Mouse (Mus musculus) C2C12 (cell line): ENCODE measurements around the gene Exosc5. TPM values are rescaled to one million over a fixed set of nuclear protein-coding genes. Genes with fewer than 3 reads are reported as not detected.
A peak's percentile ranks its signal among the peaks of the same experiment; 100 is the strongest.

Experiments used
- H3K27me3 ChIP-seq: one replicate; pipeline ENCODE4 v1.6.1; 2011; ENCODE audit not compliant: control insufficient read depth, insufficient read depth, insufficient read length
- H3K36me3 ChIP-seq: one replicate; pipeline ENCODE4 v1.6.1; 2011; ENCODE audit not compliant: control insufficient read depth, insufficient read depth
- H3K4me3 ChIP-seq: one replicate; pipeline ENCODE4 v1.5.1; 2011; ENCODE audit warnings: mild to moderate bottlenecking, control low read depth; ENCODE audit not compliant: poor library complexity, insufficient read depth, severe bottlenecking
- H3K79me2 ChIP-seq: one replicate; pipeline ENCODE4 v1.6.1; 2011; ENCODE audit not compliant: control insufficient read depth, insufficient read depth
- H3K79me3 ChIP-seq: one replicate; pipeline ENCODE4 v1.6.1; 2011; ENCODE audit warnings: low read depth, control low read depth
- H3ac ChIP-seq: one replicate; pipeline ENCODE3; 2011; ENCODE audit warnings: low read depth; ENCODE audit not compliant: control insufficient read depth, insufficient read length
- CEBPB ChIP-seq: IDR thresholded peaks from one replicate; pipeline ENCODE4 v1.6.1; 2011; ENCODE audit warnings: low read depth, mild to moderate bottlenecking, control low read depth, moderate library complexity
- CTCF ChIP-seq: IDR thresholded peaks from one replicate; pipeline ENCODE4 v1.5.1; 2011; ENCODE audit not compliant: control insufficient read depth, insufficient read depth, insufficient read length
- FOSL1 ChIP-seq: IDR thresholded peaks from one replicate; pipeline ENCODE4 v1.8.0; 2011; ENCODE audit warnings: mild to moderate bottlenecking, low read length; ENCODE audit not compliant: poor library complexity, insufficient read depth, severe bottlenecking
- MAX ChIP-seq: IDR thresholded peaks from one replicate; pipeline ENCODE4 v1.6.1; 2011; ENCODE audit warnings: mild to moderate bottlenecking, control low read depth
- MYOD1 ChIP-seq: IDR thresholded peaks from one replicate; pipeline ENCODE4 v1.6.1; 2011; ENCODE audit warnings: low read depth; ENCODE audit not compliant: control insufficient read depth, insufficient read length
- MYOG ChIP-seq: IDR thresholded peaks from one replicate; pipeline ENCODE4 v1.6.1; 2011; ENCODE audit not compliant: control insufficient read depth, insufficient read length; ENCODE audit errors: extremely low read depth
- USF1 ChIP-seq: IDR thresholded peaks from one replicate; pipeline ENCODE4 v1.6.1; 2011; ENCODE audit warnings: low read depth, mild to moderate bottlenecking, control low read depth, moderate library complexity
- polyA plus RNA-seq: library from polyadenylated mRNA; unstranded; fragments of >200 nt; fragmentation: generic; extraction: Trizol; gene quantifications from one replicate; pipeline ENCODE4 v1.2.1, GENCODE M21; 2012; ENCODE audit warnings: missing spikeins

Gene Exosc5
- polyA plus RNA-seq, 1 experiment, result 53.2 TPM

DNA sequence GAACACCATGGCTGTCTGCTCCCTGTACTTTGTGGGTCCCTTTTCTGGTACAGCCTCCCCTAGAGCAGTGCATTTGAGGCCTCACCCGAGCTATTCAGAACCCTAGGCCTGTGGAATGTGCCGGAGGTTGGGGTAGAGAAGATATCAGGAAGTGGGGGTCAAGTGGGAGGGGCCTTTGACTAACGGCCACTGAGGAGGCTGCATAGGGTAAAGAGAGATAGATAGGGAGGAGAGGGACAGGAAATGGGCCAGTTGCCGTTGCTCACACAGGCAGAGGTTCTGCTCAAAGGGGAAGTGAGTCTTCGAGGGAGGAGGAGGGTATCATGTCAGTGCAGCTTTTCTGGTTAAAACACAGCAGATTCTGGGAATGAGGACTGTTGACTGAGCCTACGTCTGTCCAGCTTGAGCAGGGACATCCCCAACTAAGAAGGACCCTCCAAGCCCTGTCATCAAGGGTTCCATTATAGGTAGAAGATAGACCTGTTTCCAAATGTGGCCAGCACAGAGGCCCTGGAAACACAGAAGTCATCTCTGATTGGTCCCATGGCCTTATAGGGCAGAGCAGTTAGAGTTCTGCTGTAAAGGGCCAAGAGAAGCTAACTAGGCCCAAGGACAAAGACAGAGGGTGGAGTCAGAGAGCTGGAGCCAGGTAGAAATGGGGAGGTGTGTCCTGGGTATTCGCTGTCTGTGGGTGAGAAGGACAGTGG is 24.7 kb downstream of the Exosc5 start:
- H3K79me2 ChIP-seq, result peaks cover 12% of the 10 kb centered on the region
- no peaks in the 10 kb centered on the region for H3K27me3 ChIP-seq
- H3K79me3 ChIP-seq, result peaks cover 2% of the 10 kb centered on the region
- TF ChIP-seq CTCF (no peak), MYOD1 (no peak), MYOG (no peak), CEBPB (no peak), MAX (no peak), USF1 (no peak), FOSL1 (no peak)
- H3K4me3 ChIP-seq, result no peak overlapping the region
- no peaks in the 10 kb centered on the region for H3K36me3 ChIP-seq
- no peak overlapping the region for H3ac ChIP-seq

- Histone ChIP-seq H3K36me3 (no peaks in the 10 kb centered on the region), H3ac (no peak overlapping the region), H3K79me2 (peaks cover 20% of the 10 kb centered on the region), H3K27me3 (no peaks in the 10 kb centered on the region), H3K79me3 (peaks cover 3% of the 10 kb centered on the region), H3K4me3 (no peak overlapping the region)
- TF ChIP-seq MAX (no peak), MYOD1 (no peak), USF1 (no peak), CEBPB (no peak), FOSL1 (no peak), MYOG (no peak), CTCF (no peak)
Measured at GRCm38 (mm10) chr7:25684659-25685058, 25.7 kb downstream of the Exosc5 start.

- no peak overlapping the region for H3ac ChIP-seq
- no peak overlapping the region for H3K4me3 ChIP-seq
- H3K79me2 ChIP-seq, result peaks cover 33% of the 10 kb centered on the region
- peaks cover 7% of the 10 kb centered on the region for H3K79me3 ChIP-seq
- no peaks in the 10 kb centered on the region for H3K27me3 ChIP-seq
- TF ChIP-seq FOSL1 (no peak), MAX (no peak), MYOD1 (no peak), CEBPB (no peak), CTCF (no peak), USF1 (no peak), MYOG (no peak)
- no peaks in the 10 kb centered on the region for H3K36me3 ChIP-seq
Measured at GRCm38 (mm10) chr7:25685926-25686470, 27.0 kb downstream of the Exosc5 start.

DNA sequence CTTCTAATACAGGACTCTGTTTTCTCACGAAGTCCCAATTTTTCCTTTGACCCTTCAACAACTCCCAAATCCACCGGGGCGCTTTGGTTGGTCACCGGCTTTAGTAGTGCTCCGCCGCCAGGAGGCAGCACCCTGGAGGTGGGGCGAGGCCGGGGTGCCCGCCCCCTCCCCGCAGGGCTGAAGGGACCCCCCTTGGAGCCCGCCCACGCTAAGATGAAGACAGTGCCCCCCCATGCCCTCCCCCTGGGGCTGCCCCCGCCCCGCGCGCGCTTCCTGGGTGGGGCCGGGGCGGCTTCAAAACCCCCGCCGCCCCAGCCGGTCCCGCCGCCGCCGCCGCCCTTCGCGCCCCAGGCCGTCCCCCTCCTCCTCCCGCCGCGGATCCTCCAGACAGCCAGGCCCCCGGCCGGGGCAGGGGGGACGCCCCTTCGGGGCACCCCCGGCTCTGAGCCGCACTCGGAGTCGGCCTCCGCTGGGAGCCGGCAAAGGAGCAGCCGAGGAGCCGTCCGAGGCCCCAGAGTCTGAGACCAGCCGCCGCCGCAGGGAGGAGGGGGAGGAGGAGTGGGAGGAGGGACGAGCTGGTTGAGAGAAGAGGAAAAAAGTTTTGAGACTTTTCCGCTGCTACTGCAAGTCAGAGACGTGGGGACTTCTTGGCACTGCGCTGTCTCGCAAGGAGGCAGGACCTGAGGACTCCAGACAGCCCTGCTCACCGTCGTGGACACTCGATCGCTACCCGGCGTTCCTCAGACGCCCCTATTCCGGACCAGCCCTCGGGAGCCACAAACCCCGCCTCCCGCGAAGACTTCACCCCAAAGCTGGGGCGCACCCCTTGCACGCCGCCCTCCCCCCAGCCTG is 27.9 kb downstream of the Exosc5 start, which contains the start of gene Tgfb1:
Gene Tgfb1 (plus strand): TSS at position 323 of the 852 bp plus-strand sequence.
- peaks cover 8% of the 10 kb centered on the region for H3K79me3 ChIP-seq
- peak within 1 kb of the TSS; percentile 63 for H3K4me3 ChIP-seq
- H3K79me2 ChIP-seq, result peaks cover 35% of the 10 kb centered on the region
- peak within 1 kb of the TSS; percentile 94 for H3ac ChIP-seq
- peak; percentile 65 for TF ChIP-seq CTCF
- no peak for TF ChIP-seq MAX
- no peaks in the 10 kb centered on the region for H3K27me3 ChIP-seq
- H3K36me3 ChIP-seq, result no peaks in the 10 kb centered on the region

GRCm38 (mm10) chr7:25687811-25688401 is 28.9 kb downstream of the Exosc5 start:
- TF ChIP-seq MAX (no peak), CEBPB (no peak), CTCF (no peak), MYOD1 (no peak), MYOG (no peak), USF1 (no peak), FOSL1 (no peak)
- Histone ChIP-seq H3K27me3 (no peaks in the 10 kb centered on the region), H3K4me3 (peak overlapping the region; percentile 63)

More at GRCm38 (mm10) chr7:25687811-25688401, 28.9 kb downstream of the Exosc5 start:
- Histone ChIP-seq H3K79me2 (peaks cover 35% of the 10 kb centered on the region), H3K36me3 (peaks cover 5% of the 10 kb centered on the region), H3K79me3 (peaks cover 8% of the 10 kb centered on the region), H3ac (peak overlapping the region; percentile 94)
